8 mouse cellular contexts compared by ENCODE assay signal in the genomic region with DNA sequence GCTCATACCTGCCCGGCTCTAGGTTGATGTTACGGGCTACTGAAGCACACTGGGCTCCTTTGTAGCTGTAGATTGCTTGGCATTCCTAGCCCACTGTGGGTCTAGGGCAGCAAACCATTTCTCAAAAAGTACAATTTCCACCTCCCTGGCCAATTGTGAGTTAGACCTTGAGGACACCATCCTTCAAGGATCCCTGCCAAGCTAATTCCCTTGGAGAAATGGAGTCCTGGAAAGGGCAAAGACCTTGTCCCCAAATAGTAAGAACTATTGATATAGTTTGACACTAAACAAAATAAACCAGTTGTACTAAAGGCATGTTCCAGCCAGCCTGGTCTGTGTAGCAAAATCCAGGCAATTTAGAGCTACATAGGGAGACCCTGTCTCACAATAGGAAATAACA. TPM values are rescaled to one million over a fixed set of nuclear protein-coding genes. Genes with fewer than 3 reads are reported as not detected.
DNase-seq lines count a peak whose midpoint lies in the region; ATAC-seq lines count a peak whose summit lies in the region.

No protein-coding gene starts in this region.

- peak overlapping the region; percentile 92 for H3K9ac ChIP-seq in heart, embryonic 11.5 days (ENCODE audit: low read depth, low read length)
- H3K9ac ChIP-seq in hindbrain, embryonic 11.5 days (ENCODE audit: low read depth, low read length): peak overlapping the region; percentile 86
- peak overlapping the region; percentile 75; the same call in 1 of the 2 replicates for H3K9ac ChIP-seq in midbrain, embryonic 12.5 days (replicated peaks)

- H3K9me3 ChIP-seq in heart, embryonic 11.5 days (replicated peaks; ENCODE audit: control insufficient read depth, low read length): no peaks in the 10 kb centered on the region
- no peaks in the 10 kb centered on the region for H3K9me3 ChIP-seq in hindbrain, embryonic 11.5 days (ENCODE audit: control insufficient read depth, low read length)
- H3K9me3 ChIP-seq in midbrain, embryonic 12.5 days: no peaks in the 10 kb centered on the region

- H3K27ac ChIP-seq in heart, embryonic 11.5 days (ENCODE audit: low read depth, low read length): peak overlapping the region; percentile 96
- H3K27ac ChIP-seq in hindbrain, embryonic 11.5 days (ENCODE audit: low read depth, low read length): peak overlapping the region; percentile 80
- H3K27ac ChIP-seq in midbrain, embryonic 12.5 days (replicated peaks): peak overlapping the region; percentile 25

- WGBS in heart, embryonic 11.5 days (ENCODE audit: insufficient replicate concordance): 48% methylated on average over 2 of the region's 2 CpGs
- WGBS in hindbrain, embryonic 11.5 days: 64% methylated on average over 2 of the region's 2 CpGs
- WGBS in midbrain, embryonic 12.5 days: 58% methylated on average over 2 of the region's 2 CpGs

- no peaks in the 10 kb centered on the region for H3K36me3 ChIP-seq in heart, embryonic 11.5 days (ENCODE audit: control insufficient read depth, insufficient read depth, low read length)
- no peaks in the 10 kb centered on the region for H3K36me3 ChIP-seq in hindbrain, embryonic 11.5 days (ENCODE audit: control insufficient read depth, insufficient read depth, low read length)
- H3K36me3 ChIP-seq in midbrain, embryonic 12.5 days: no peaks in the 10 kb centered on the region

- no peak for DNase-seq in heart, adult 9 months (ENCODE audit: low spot score in 2 of 2)
- peak; percentile 12 for DNase-seq in MEL-GATA-1-ER (ENCODE audit: extremely low read depth, low read depth)
- DNase-seq in hindbrain, embryonic 11.5 days (ENCODE audit: low spot score): peak; percentile 41
- DNase-seq in urinary bladder, postnatal 36 days (ENCODE audit: low spot score in 2 of 2): no peak
- DNase-seq in embryo, embryonic 11 days: no peak
- DNase-seq in layer of hippocampus, adult 9-10 months (ENCODE audit: low spot score): no peak

- peak overlapping the region; percentile 80 for H3K4me2 ChIP-seq in heart, embryonic 11.5 days
- H3K4me2 ChIP-seq in hindbrain, embryonic 11.5 days (replicated peaks; ENCODE audit: low read depth, low read length): peak overlapping the region; percentile 84
- peak overlapping the region; percentile 80 for H3K4me2 ChIP-seq in midbrain, embryonic 12.5 days (replicated peaks)

- H3K4me1 ChIP-seq in heart, embryonic 11.5 days (ENCODE audit: control insufficient read depth, insufficient read depth, low read length): peaks cover 48% of the 10 kb centered on the region
- H3K4me1 ChIP-seq in hindbrain, embryonic 11.5 days (replicated peaks; ENCODE audit: control insufficient read depth, insufficient read depth, low read length): peaks cover 6% of the 10 kb centered on the region
- H3K4me1 ChIP-seq in midbrain, embryonic 12.5 days: peaks cover 69% of the 10 kb centered on the region

- no peak for ATAC-seq in heart, embryonic 11.5 days (replicated peaks; ENCODE audit: insufficient number of reproducible peaks, low FRiP score, low TSS enrichment)
- no peak for ATAC-seq in hindbrain, embryonic 11.5 days (ENCODE audit: low FRiP score)
- ATAC-seq in midbrain, embryonic 12.5 days (ENCODE audit: low FRiP score, low read depth): no peak

- peak overlapping the region; percentile 89 for H3K4me3 ChIP-seq in heart, embryonic 11.5 days (ENCODE audit: low read depth, low read length)
- peak overlapping the region; percentile 84 for H3K4me3 ChIP-seq in hindbrain, embryonic 11.5 days (ENCODE audit: low read depth, low read length)
- peak overlapping the region; percentile 63 for H3K4me3 ChIP-seq in midbrain, embryonic 12.5 days

- H3K27me3 ChIP-seq in heart, embryonic 11.5 days (ENCODE audit: control insufficient read depth, insufficient read depth, low read length): no peaks in the 10 kb centered on the region
- H3K27me3 ChIP-seq in hindbrain, embryonic 11.5 days (ENCODE audit: control insufficient read depth, insufficient read depth, low read length): no peaks in the 10 kb centered on the region
- H3K27me3 ChIP-seq in midbrain, embryonic 12.5 days: peaks cover 17% of the 10 kb centered on the region

RNA-seq across cellular contexts. Expression of gene Id1, which starts 2.3 kb away (rescaled TPM):
- 95.3 and 98.1 TPM in 2 replicates for polyA plus RNA-seq in heart, embryonic 11.5 days (2014; fragmentation: Nextera tagmentation; extraction: Ambion mirVana)
- 166 and 168 TPM in 2 replicates for polyA plus RNA-seq in hindbrain, embryonic 11.5 days (2014; fragmentation: Nextera tagmentation; extraction: Ambion mirVana)
- 65.1 and 69.6 TPM in 2 replicates for polyA plus RNA-seq in midbrain, embryonic 12.5 days (2016; fragmentation: Nextera tagmentation; extraction: Ambion mirVana)

RNA-seq across cellular contexts. Expression of gene Cox4i2, which starts 15.6 kb away (rescaled TPM):
- 22.4 and 22.5 TPM in 2 replicates for polyA plus RNA-seq in heart, embryonic 11.5 days (2014; fragmentation: Nextera tagmentation; extraction: Ambion mirVana)
- polyA plus RNA-seq in hindbrain, embryonic 11.5 days (2014; fragmentation: Nextera tagmentation; extraction: Ambion mirVana): 4.1 and 4.4 TPM in 2 replicates
- polyA plus RNA-seq in midbrain, embryonic 12.5 days (2016; fragmentation: Nextera tagmentation; extraction: Ambion mirVana): 3.2 and 3.9 TPM in 2 replicates

RNA-seq across cellular contexts. Expression of gene Mcts2, which starts 51.5 kb away (rescaled TPM):
- polyA plus RNA-seq in heart, embryonic 11.5 days (2014; fragmentation: Nextera tagmentation; extraction: Ambion mirVana): 22.2 and 29.2 TPM in 2 replicates
- 43.9 and 48.5 TPM in 2 replicates for polyA plus RNA-seq in hindbrain, embryonic 11.5 days (2014; fragmentation: Nextera tagmentation; extraction: Ambion mirVana)
- polyA plus RNA-seq in midbrain, embryonic 12.5 days (2016; fragmentation: Nextera tagmentation; extraction: Ambion mirVana): 38.4 and 39.6 TPM in 2 replicates

Comparison
In these comparisons a context has a peak if more than half of its experiments do, and no peak if none do; other contexts are left out.
1. H3K27ac ChIP-seq: peak in every context shown above with its lines; median percentile 96 in heart, embryonic 11.5 days; 80 in hindbrain, embryonic 11.5 days; 25 in midbrain, embryonic 12.5 days.
2. DNase-seq: peak in MEL-GATA-1-ER (single experiment) and hindbrain, embryonic 11.5 days (single experiment); none in heart, adult 9 months (0 of 2), urinary bladder, postnatal 36 days (0 of 2), embryo, embryonic 11 days (single experiment) and layer of hippocampus, adult 9-10 months (single experiment).
3. Peak in every context shown above with its lines, with median percentiles within 50 percentile points of each other: H3K4me2 ChIP-seq, H3K4me3 ChIP-seq and H3K9ac ChIP-seq.